Mouse (Mus musculus) intestine, embryonic 15.5 days (tissue): Measurements from ENCODE around the gene Pde12. TPM values are rescaled to one million over a fixed set of nuclear protein-coding genes. Genes with fewer than 3 reads are reported as not detected.

ENCODE experiments used
- ATAC-seq: fragments of 200-750 bp; cut with Nextera tagmentation; 2 replicates; pipeline ENCODE4 v1.8.0; 2017; ENCODE audit warnings: moderate TSS enrichment, moderate library complexity
- H3K27ac ChIP-seq: fragments of 300-500 bp; sonication (generic); 2 replicates; pipeline ENCODE4 v1.5.1; 2015; ENCODE audit warnings: mild to moderate bottlenecking, inconsistent platforms
- H3K27me3 ChIP-seq: fragments of 300-500 bp; sonication (generic); replicated peaks from 2 replicates; pipeline ENCODE4 v1.6.1; 2015; ENCODE audit warnings: inconsistent platforms
- H3K36me3 ChIP-seq: fragments of 300-500 bp; sonication (generic); 2 replicates; pipeline ENCODE4 v1.6.1; 2015; ENCODE audit warnings: inconsistent platforms
- H3K4me1 ChIP-seq: fragments of 300-500 bp; sonication (generic); replicated peaks from 2 replicates; pipeline ENCODE4 v1.6.1; 2015; ENCODE audit warnings: inconsistent platforms
- H3K4me2 ChIP-seq: fragments of 300-500 bp; sonication (generic); replicated peaks from 2 replicates; pipeline ENCODE4 v1.6.1; 2015; ENCODE audit warnings: mild to moderate bottlenecking, inconsistent platforms
- H3K4me3 ChIP-seq: fragments of 300-500 bp; sonication (generic); replicated peaks from 2 replicates; pipeline ENCODE4 v1.5.1; 2015; ENCODE audit warnings: inconsistent platforms
- H3K9ac ChIP-seq: fragments of 300-500 bp; sonication (generic); 2 replicates; pipeline ENCODE4 v1.6.1; 2015; ENCODE audit warnings: inconsistent platforms
- H3K9me3 ChIP-seq: fragments of 300-500 bp; sonication (generic); 2 replicates; pipeline ENCODE4 v1.6.1; 2016; ENCODE audit warnings: inconsistent platforms
- WGBS: fragments of 180-500 bp; shearing (Covaris S2); methylation state at CpG from one replicate; pipeline ENCODE4 v1.1.7; 2015; 5-methylcytosine and 5-hydroxymethylcytosine counted together
- polyA plus RNA-seq: library from polyadenylated mRNA; unstranded; fragments of >200 nt; fragmentation: Nextera tagmentation; extraction: Ambion mirVana; gene quantifications from 2 replicates; pipeline ENCODE4 v1.2.1, GENCODE M21; 2015

Pde12 gene
- polyA plus RNA-seq, 1 experiment from 2014 or later, result 10.2 TPM

- under 1% methylated on average over 73 of the region's 73 CpGs for WGBS
- peak; percentile 58 for ATAC-seq
These were observed 1.1 kb downstream of the Pde12 start for GRCm38 (mm10) chr14:26668371-26669291.

GRCm38 (mm10) chr14:26667991-26668370 is 1.7 kb downstream of the Pde12 start:
- no peaks in the 10 kb centered on the region for H3K9me3 ChIP-seq
- no peak for ATAC-seq
- WGBS, result 12% methylated on average over 6 of the region's 6 CpGs
- H3K4me3 ChIP-seq, result peak overlapping the region; percentile 96
- H3K4me2 ChIP-seq, result peak overlapping the region; percentile 85
- no peaks in the 10 kb centered on the region for H3K27me3 ChIP-seq
- H3K4me1 ChIP-seq, result peaks cover 5% of the 10 kb centered on the region; the same call in 1 of the 2 replicates
- peaks cover 5% of the 10 kb centered on the region; the same call in 1 of the 2 replicates for H3K36me3 ChIP-seq
- H3K27ac ChIP-seq, result peak overlapping the region; percentile 89; the same call in 1 of the 2 replicates
- peak overlapping the region; percentile 86 for H3K9ac ChIP-seq

More at GRCm38 (mm10) chr14:26668371-26669291, 1.1 kb downstream of the Pde12 start:
- Histone ChIP-seq H3K9ac (peak overlapping the region; percentile 86), H3K36me3 (peaks cover 5% of the 10 kb centered on the region; the same call in 1 of the 2 replicates), H3K4me1 (peaks cover 5% of the 10 kb centered on the region; the same call in 1 of the 2 replicates), H3K9me3 (no peaks in the 10 kb centered on the region), H3K27ac (peak overlapping the region; percentile 89), H3K4me2 (peak overlapping the region; percentile 85), H3K4me3 (peak overlapping the region; percentile 96), H3K27me3 (no peaks in the 10 kb centered on the region)

- Histone ChIP-seq H3K9me3 (no peaks in the 10 kb centered on the region), H3K27me3 (no peaks in the 10 kb centered on the region), H3K9ac (no peak overlapping the region), H3K4me3 (no peak overlapping the region), H3K36me3 (peaks cover 5% of the 10 kb centered on the region; the same call in 1 of the 2 replicates), H3K27ac (no peak overlapping the region), H3K4me2 (no peak overlapping the region), H3K4me1 (peaks cover 5% of the 10 kb centered on the region; the same call in 1 of the 2 replicates)
- ATAC-seq, result no peak
- WGBS, result 90% methylated on average over 2 of the region's 2 CpGs
These were observed 5.8 kb downstream of the Pde12 start for GRCm38 (mm10) chr14:26663851-26664250.

GRCm38 (mm10) chr14:26662488-26662887 is 7.2 kb downstream of the Pde12 start:
- peaks cover 5% of the 10 kb centered on the region; the same call in 1 of the 2 replicates for H3K4me1 ChIP-seq
- H3K27me3 ChIP-seq, result no peaks in the 10 kb centered on the region
- H3K27ac ChIP-seq, result no peak overlapping the region
- peaks cover 8% of the 10 kb centered on the region; the same call in 1 of the 2 replicates for H3K36me3 ChIP-seq
- H3K4me2 ChIP-seq, result no peak overlapping the region
- H3K9me3 ChIP-seq, result no peaks in the 10 kb centered on the region
- H3K4me3 ChIP-seq, result no peak overlapping the region
- WGBS, result 78% methylated on average over 2 of the region's 2 CpGs
- peak; percentile 17; the same call in 1 of the 2 replicates for ATAC-seq
- no peak overlapping the region for H3K9ac ChIP-seq

- Histone ChIP-seq H3K36me3 (peaks cover 12% of the 10 kb centered on the region; the same call in 1 of the 2 replicates), H3K4me1 (peaks cover 4% of the 10 kb centered on the region; the same call in 1 of the 2 replicates), H3K27ac (no peak overlapping the region), H3K4me2 (no peak overlapping the region), H3K27me3 (no peaks in the 10 kb centered on the region), H3K4me3 (no peak overlapping the region), H3K9ac (no peak overlapping the region), H3K9me3 (no peaks in the 10 kb centered on the region)
- 51% methylated on average over 3 of the region's 3 CpGs for WGBS
- peak; percentile 88 for ATAC-seq
These were observed 7.7 kb downstream of the Pde12 start for GRCm38 (mm10) chr14:26662016-26662415.

GRCm38 (mm10) chr14:26660233-26660632 is 9.4 kb downstream of the Pde12 start:
- Histone ChIP-seq H3K9ac (no peak overlapping the region), H3K27ac (no peak overlapping the region), H3K4me1 (no peaks in the 10 kb centered on the region), H3K4me2 (no peak overlapping the region), H3K27me3 (no peaks in the 10 kb centered on the region), H3K9me3 (no peaks in the 10 kb centered on the region), H3K36me3 (peaks cover 10% of the 10 kb centered on the region; the same call in 1 of the 2 replicates), H3K4me3 (no peak overlapping the region)
- WGBS, result 89% methylated on average over 1 of the region's 1 CpGs
- no peak for ATAC-seq

GRCm38 (mm10) chr14:26658178-26658577 is 11.5 kb downstream of the Pde12 start:
- H3K9ac ChIP-seq, result no peak overlapping the region
- no peak overlapping the region for H3K4me3 ChIP-seq
- H3K9me3 ChIP-seq, result no peaks in the 10 kb centered on the region
- ATAC-seq, result no peak
- peaks cover 15% of the 10 kb centered on the region for H3K36me3 ChIP-seq
- no peaks in the 10 kb centered on the region for H3K4me1 ChIP-seq
- H3K27ac ChIP-seq, result no peak overlapping the region
- H3K4me2 ChIP-seq, result no peak overlapping the region
- no peaks in the 10 kb centered on the region for H3K27me3 ChIP-seq

GRCm38 (mm10) chr14:26651901-26652300 is 17.8 kb downstream of the Pde12 start:
- H3K4me1 ChIP-seq, result no peaks in the 10 kb centered on the region
- ATAC-seq, result no peak
- H3K9ac ChIP-seq, result no peak overlapping the region
- no peak overlapping the region for H3K4me3 ChIP-seq
- no peaks in the 10 kb centered on the region for H3K27me3 ChIP-seq
- H3K4me2 ChIP-seq, result no peak overlapping the region
- H3K27ac ChIP-seq, result no peak overlapping the region
- peaks cover 11% of the 10 kb centered on the region for H3K36me3 ChIP-seq
- H3K9me3 ChIP-seq, result no peaks in the 10 kb centered on the region

GRCm38 (mm10) chr14:26647811-26648210 is 21.9 kb downstream of the Pde12 start:
- H3K27ac ChIP-seq, result no peak overlapping the region
- peaks cover 5% of the 10 kb centered on the region; the same call in 1 of the 2 replicates for H3K36me3 ChIP-seq
- no peaks in the 10 kb centered on the region for H3K9me3 ChIP-seq
- no peak overlapping the region for H3K4me3 ChIP-seq
- 90% methylated on average over 2 of the region's 2 CpGs for WGBS
- no peak overlapping the region for H3K9ac ChIP-seq
- H3K4me1 ChIP-seq, result no peaks in the 10 kb centered on the region
- no peak for ATAC-seq
- H3K4me2 ChIP-seq, result no peak overlapping the region
- no peaks in the 10 kb centered on the region for H3K27me3 ChIP-seq

- Histone ChIP-seq H3K27me3 (no peaks in the 10 kb centered on the region), H3K27ac (no peak overlapping the region), H3K36me3 (peaks cover 5% of the 10 kb centered on the region; the same call in 1 of the 2 replicates), H3K9ac (no peak overlapping the region), H3K4me2 (no peak overlapping the region), H3K9me3 (no peaks in the 10 kb centered on the region), H3K4me3 (no peak overlapping the region), H3K4me1 (no peaks in the 10 kb centered on the region)
- 70% methylated on average over 5 of the region's 5 CpGs for WGBS
- ATAC-seq, result no peak
These were observed 23.6 kb downstream of the Pde12 start for GRCm38 (mm10) chr14:26645989-26646650.

- Histone ChIP-seq H3K27ac (no peak overlapping the region), H3K4me3 (no peak overlapping the region), H3K36me3 (peaks cover 3% of the 10 kb centered on the region; the same call in 1 of the 2 replicates), H3K27me3 (no peaks in the 10 kb centered on the region), H3K4me1 (no peaks in the 10 kb centered on the region), H3K9ac (no peak overlapping the region), H3K9me3 (no peaks in the 10 kb centered on the region), H3K4me2 (no peak overlapping the region)
- ATAC-seq, result no peak
- 71% methylated on average over 3 of the region's 3 CpGs for WGBS
These were observed 26.6 kb downstream of the Pde12 start for GRCm38 (mm10) chr14:26643006-26643624.

- 29% methylated on average over 2 of the region's 2 CpGs for WGBS
- ATAC-seq, result no peak
- H3K27me3 ChIP-seq, result no peaks in the 10 kb centered on the region
- H3K36me3 ChIP-seq, result no peaks in the 10 kb centered on the region
- H3K4me2 ChIP-seq, result peak overlapping the region; percentile 73
- no peaks in the 10 kb centered on the region for H3K4me1 ChIP-seq
- no peaks in the 10 kb centered on the region for H3K9me3 ChIP-seq
- no peak overlapping the region for H3K27ac ChIP-seq
- H3K4me3 ChIP-seq, result peak overlapping the region; percentile 80
- H3K9ac ChIP-seq, result peak overlapping the region; percentile 94; the same call in 1 of the 2 replicates
These were observed 29.7 kb downstream of the Pde12 start for GRCm38 (mm10) chr14:26639961-26640360.
